Mouse (Mus musculus): Measurements from ENCODE around the gene Olfr485. TPM values are rescaled to one million over a fixed set of nuclear protein-coding genes. Genes with fewer than 3 reads are reported as not detected.

Gene Olfr485
- not detected for total RNA-seq (2023)

DNA sequence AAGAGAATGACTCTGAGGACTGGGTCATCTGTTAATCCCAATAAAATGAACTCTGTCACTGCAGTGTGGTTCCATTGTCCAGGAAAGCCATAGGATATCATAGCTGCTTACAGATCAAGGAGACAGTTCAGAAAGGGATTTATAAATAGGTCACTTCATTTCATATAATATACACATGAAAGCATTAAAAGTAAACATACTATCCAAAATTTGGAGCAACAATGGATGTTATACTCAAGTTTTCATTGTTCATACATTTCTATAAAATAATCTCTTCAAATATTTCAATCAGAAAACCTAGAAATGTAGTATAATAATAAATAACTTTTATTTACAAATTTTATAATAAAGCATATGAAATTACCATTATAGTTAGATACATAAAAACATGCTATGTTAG lies at the start of gene Olfr485:
Gene Olfr485 (minus strand): TSS at position 101 of the 400 bp plus-strand sequence.

DNA sequence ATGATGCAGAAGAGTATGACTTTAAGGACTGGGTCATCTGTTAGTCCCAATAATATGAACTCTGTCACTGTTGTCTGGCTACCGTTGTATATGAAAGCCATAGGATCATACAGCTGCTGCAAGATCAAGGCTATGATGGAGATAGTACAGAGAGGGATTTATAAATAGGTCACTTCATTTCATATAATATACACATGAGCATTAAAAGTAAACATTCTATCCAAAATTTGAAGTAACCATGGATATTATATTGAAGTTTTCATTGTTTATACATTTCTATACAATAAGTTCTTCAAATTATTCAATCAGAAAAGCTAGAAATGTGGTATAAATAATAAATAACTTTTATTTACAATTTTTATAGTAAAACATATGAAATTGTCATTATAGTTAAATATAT lies 13.0 kb upstream of the Olfr485 start, which contains the start of gene Olfr486:
Gene Olfr486 (minus strand): TSS at position 101 of the 400 bp plus-strand sequence.

DNA sequence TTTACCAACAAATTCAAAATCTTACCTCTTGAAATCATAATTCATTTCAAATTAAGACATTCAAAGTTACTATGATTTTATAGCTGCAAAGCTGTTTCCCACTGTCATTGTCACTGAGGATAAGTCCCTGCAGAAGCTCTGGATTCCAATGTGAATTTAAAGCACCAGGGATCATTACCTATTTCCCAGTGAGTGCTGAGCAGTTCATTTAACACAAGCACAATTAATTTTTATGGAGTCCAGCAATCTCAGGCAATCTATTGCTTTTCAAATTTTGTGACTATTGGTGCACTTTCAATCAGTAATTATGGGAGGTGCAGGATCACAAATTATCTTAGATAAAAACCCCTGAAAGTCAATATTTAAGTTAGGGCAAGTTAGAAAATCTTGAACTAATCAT lies 32.3 kb downstream of the Olfr485 start, which contains the start of gene Olfr484:
Gene Olfr484 (minus strand): TSS at position 101 of the 400 bp plus-strand sequence.

Other genes with a start within 250 kb of the Olfr485 start
- gene Olfr473, start 229.4 kb downstream of the Olfr485 start, total RNA-seq (2023), result not detected
- not detected for gene Olfr474, start 205.2 kb downstream of the Olfr485 start, total RNA-seq (2023)
- gene Olfr476, start 195.1 kb downstream of the Olfr485 start, total RNA-seq (2023), result not detected
- gene Olfr477, start 173.2 kb downstream of the Olfr485 start, total RNA-seq (2023), result not detected
- not detected for gene Olfr478, start 125.9 kb downstream of the Olfr485 start, total RNA-seq (2023)
- gene Olfr479, start 109.2 kb downstream of the Olfr485 start, total RNA-seq (2023), result not detected
- gene Olfr480, start 92.5 kb downstream of the Olfr485 start, total RNA-seq (2023), result not detected
- gene Olfr481, start 80.0 kb downstream of the Olfr485 start, total RNA-seq (2023), result not detected
- gene Olfr482, start 62.3 kb downstream of the Olfr485 start, total RNA-seq (2023), result 1 to 10 TPM; 1.0 to 1.7 TPM
- gene Olfr483, start 59.0 kb downstream of the Olfr485 start, total RNA-seq (2023), result not detected
- gene Olfr484, start 32.4 kb downstream of the Olfr485 start, total RNA-seq (2023), result not detected
- gene Olfr486, start 12.9 kb upstream of the Olfr485 start, total RNA-seq (2023), result not detected
- not detected for gene Olfr487, start 54.8 kb upstream of the Olfr485 start, total RNA-seq (2023)
- gene Olfr488, start 98.5 kb upstream of the Olfr485 start, total RNA-seq (2023), result not detected
- gene Olfr490, start 129.1 kb upstream of the Olfr485 start, total RNA-seq (2023), result not detected
- gene Olfr491, start 153.6 kb upstream of the Olfr485 start, total RNA-seq (2023), result not detected
- not detected for gene Olfr492, start 163.8 kb upstream of the Olfr485 start, total RNA-seq (2023)
- gene Olfr493, start 187.1 kb upstream of the Olfr485 start, total RNA-seq (2023), result not detected
- not detected for gene Olfr494, start 205.5 kb upstream of the Olfr485 start, total RNA-seq (2023)
- not detected for gene Olfr495, start 233.3 kb upstream of the Olfr485 start, total RNA-seq (2023)